Mouse (Mus musculus): ENCODE results near the gene Nsl1. TPM values are rescaled to one million over a fixed set of nuclear protein-coding genes. Genes with fewer than 3 reads are reported as not detected.

Gene Nsl1
- polyA plus RNA-seq, 1 experiment from 2014 or later: 21.8 TPM

- Histone ChIP-seq H3K27me3 (ENCODE audit: insufficient read depth, poor library complexity, severe bottlenecking) (no peaks in the 10 kb centered on the region), H3K4me1 (peaks cover 8% of the 10 kb centered on the region; the same call in 1 of the 2 replicates), H3K36me3 (peaks cover 44% of the 10 kb centered on the region), H3K4me3 (no peak overlapping the region), H3K9me3 (no peaks in the 10 kb centered on the region), H3K27ac (no peak overlapping the region)
- 84% methylated on average over 7 of the region's 7 CpGs for WGBS
- DNase-seq (ENCODE audit: low spot score): no peak
Measured at GRCm38 (mm10) chr1:191086304-191086878, 23.6 kb downstream of the Nsl1 start.

GRCm38 (mm10) chr1:191086960-191087359, 24.1 kb downstream of the Nsl1 start:
- WGBS: 84% methylated on average over 8 of the region's 8 CpGs
- Histone ChIP-seq H3K4me3 (no peak overlapping the region), H3K27ac (no peak overlapping the region), H3K4me1 (peaks cover 9% of the 10 kb centered on the region; the same call in 1 of the 2 replicates), H3K27me3 (ENCODE audit: insufficient read depth, poor library complexity, severe bottlenecking) (no peaks in the 10 kb centered on the region), H3K9me3 (no peaks in the 10 kb centered on the region), H3K36me3 (peaks cover 39% of the 10 kb centered on the region)
- no peak for DNase-seq (ENCODE audit: low spot score)

GRCm38 (mm10) chr1:191087955-191088354, 25.1 kb downstream of the Nsl1 start:
- no peaks in the 10 kb centered on the region for H3K9me3 ChIP-seq
- peaks cover 30% of the 10 kb centered on the region for H3K36me3 ChIP-seq
- WGBS: 77% methylated on average over 5 of the region's 5 CpGs
- H3K4me1 ChIP-seq: peaks cover 14% of the 10 kb centered on the region; the same call in 1 of the 2 replicates
- H3K27ac ChIP-seq: no peak overlapping the region
- H3K4me3 ChIP-seq: no peak overlapping the region
- H3K27me3 ChIP-seq (ENCODE audit: insufficient read depth, poor library complexity, severe bottlenecking): no peaks in the 10 kb centered on the region
- no peak for DNase-seq (ENCODE audit: low spot score)

- H3K4me3 ChIP-seq: no peak overlapping the region
- no peak overlapping the region for H3K27ac ChIP-seq
- H3K36me3 ChIP-seq: peaks cover 17% of the 10 kb centered on the region
- DNase-seq (ENCODE audit: low spot score): no peak
- peaks cover 14% of the 10 kb centered on the region; the same call in 1 of the 2 replicates for H3K4me1 ChIP-seq
- no peaks in the 10 kb centered on the region for H3K9me3 ChIP-seq
- WGBS: 19% methylated on average over 6 of the region's 6 CpGs
- H3K27me3 ChIP-seq (ENCODE audit: insufficient read depth, poor library complexity, severe bottlenecking): no peaks in the 10 kb centered on the region
Measured at GRCm38 (mm10) chr1:191089355-191089754, 26.5 kb downstream of the Nsl1 start.

GRCm38 (mm10) chr1:191092050-191092449, 29.2 kb downstream of the Nsl1 start:
- WGBS: 76% methylated on average over 8 of the region's 8 CpGs
- peaks cover 10% of the 10 kb centered on the region for H3K27me3 ChIP-seq (ENCODE audit: insufficient read depth, poor library complexity, severe bottlenecking)
- H3K27ac ChIP-seq: no peak overlapping the region
- H3K4me1 ChIP-seq: peaks cover 17% of the 10 kb centered on the region
- DNase-seq (ENCODE audit: low spot score): no peak
- no peaks in the 10 kb centered on the region for H3K36me3 ChIP-seq
- H3K9me3 ChIP-seq: no peaks in the 10 kb centered on the region
- no peak overlapping the region for H3K4me3 ChIP-seq

- H3K4me1 ChIP-seq: peaks cover 32% of the 10 kb centered on the region
- no peak overlapping the region for H3K4me3 ChIP-seq
- H3K27ac ChIP-seq: no peak overlapping the region
- H3K36me3 ChIP-seq: no peaks in the 10 kb centered on the region
- H3K27me3 ChIP-seq (ENCODE audit: insufficient read depth, poor library complexity, severe bottlenecking): peaks cover 20% of the 10 kb centered on the region
- no peaks in the 10 kb centered on the region for H3K9me3 ChIP-seq
- DNase-seq (ENCODE audit: low spot score): no peak
- 78% methylated on average over 5 of the region's 5 CpGs for WGBS
Measured at GRCm38 (mm10) chr1:191093578-191093977, 30.8 kb downstream of the Nsl1 start.

GRCm38 (mm10) chr1:191095019-191095418, 32.2 kb downstream of the Nsl1 start:
- H3K9me3 ChIP-seq: no peaks in the 10 kb centered on the region
- DNase-seq (ENCODE audit: low spot score): no peak
- H3K36me3 ChIP-seq: no peaks in the 10 kb centered on the region
- H3K27me3 ChIP-seq (ENCODE audit: insufficient read depth, poor library complexity, severe bottlenecking): peaks cover 33% of the 10 kb centered on the region
- WGBS: 64% methylated on average over 9 of the region's 9 CpGs
- no peak overlapping the region for H3K27ac ChIP-seq
- H3K4me3 ChIP-seq: no peak overlapping the region
- H3K4me1 ChIP-seq: peaks cover 32% of the 10 kb centered on the region

GRCm38 (mm10) chr1:191096871-191097681, 34.3 kb downstream of the Nsl1 start:
- H3K4me3 ChIP-seq: peak overlapping the region; percentile 74
- H3K4me1 ChIP-seq: peaks cover 29% of the 10 kb centered on the region
- WGBS: 47% methylated on average over 14 of the region's 14 CpGs
- 0 out of 2 replicates have a peak overlapping the region, but pooled peaks have one; percentile 78 for H3K27ac ChIP-seq
- H3K27me3 ChIP-seq (ENCODE audit: insufficient read depth, poor library complexity, severe bottlenecking): peaks cover 40% of the 10 kb centered on the region
- H3K36me3 ChIP-seq: no peaks in the 10 kb centered on the region
- DNase-seq (ENCODE audit: low spot score): no peak
- no peaks in the 10 kb centered on the region for H3K9me3 ChIP-seq

- Histone ChIP-seq H3K27ac (peak within 1 kb of the TSS; percentile 78), H3K4me3 (peak within 1 kb of the TSS; percentile 74), H3K4me1 (peaks cover 26% of the 10 kb centered on the region), H3K9me3 (no peaks in the 10 kb centered on the region), H3K36me3 (no peaks in the 10 kb centered on the region), H3K27me3 (ENCODE audit: insufficient read depth, poor library complexity, severe bottlenecking) (peaks cover 40% of the 10 kb centered on the region)
- no peak for DNase-seq (ENCODE audit: low spot score)
- WGBS: under 1% methylated on average over 84 of the region's 95 CpGs
Measured at GRCm38 (mm10) chr1:191097802-191098747, 35.3 kb downstream of the Nsl1 start, which contains the start of gene Batf3. Gene Batf3, plus strand, starts transcription at chr1:191097847.

GRCm38 (mm10) chr1:191099114-191099513, 36.3 kb downstream of the Nsl1 start:
- WGBS: 41% methylated on average over 5 of the region's 5 CpGs
- peaks cover 26% of the 10 kb centered on the region for H3K4me1 ChIP-seq
- no peak overlapping the region for H3K27ac ChIP-seq
- H3K4me3 ChIP-seq: peak overlapping the region; percentile 74
- H3K27me3 ChIP-seq (ENCODE audit: insufficient read depth, poor library complexity, severe bottlenecking): peaks cover 40% of the 10 kb centered on the region
- no peak for DNase-seq (ENCODE audit: low spot score)
- no peaks in the 10 kb centered on the region for H3K9me3 ChIP-seq
- H3K36me3 ChIP-seq: no peaks in the 10 kb centered on the region

GRCm38 (mm10) chr1:191099772-191100291, 37.0 kb downstream of the Nsl1 start:
- no peak overlapping the region for H3K27ac ChIP-seq
- H3K4me3 ChIP-seq: no peak overlapping the region
- no peak for DNase-seq (ENCODE audit: low spot score)
- no peaks in the 10 kb centered on the region for H3K36me3 ChIP-seq
- 78% methylated on average over 5 of the region's 5 CpGs for WGBS
- peaks cover 40% of the 10 kb centered on the region for H3K27me3 ChIP-seq (ENCODE audit: insufficient read depth, poor library complexity, severe bottlenecking)
- peaks cover 26% of the 10 kb centered on the region for H3K4me1 ChIP-seq
- H3K9me3 ChIP-seq: no peaks in the 10 kb centered on the region

GRCm38 (mm10) chr1:191102730-191103370, 40.0 kb downstream of the Nsl1 start:
- WGBS: 75% methylated on average over 15 of the region's 15 CpGs

More at GRCm38 (mm10) chr1:191102730-191103370, 40.0 kb downstream of the Nsl1 start:
- Histone ChIP-seq H3K9me3 (no peaks in the 10 kb centered on the region), H3K36me3 (no peaks in the 10 kb centered on the region), H3K4me1 (peaks cover 14% of the 10 kb centered on the region), H3K27ac (no peak overlapping the region), H3K27me3 (ENCODE audit: insufficient read depth, poor library complexity, severe bottlenecking) (peaks cover 25% of the 10 kb centered on the region), H3K4me3 (no peak overlapping the region)
- no peak for DNase-seq (ENCODE audit: low spot score)
